Mouse (Mus musculus): ENCODE results near the gene Tpr. TPM values are rescaled to one million over a fixed set of nuclear protein-coding genes. Genes with fewer than 3 reads are reported as not detected.
A peak's percentile ranks its signal among the peaks of the same experiment; 100 is the strongest.

The Tpr gene
- polyA plus RNA-seq, 1 experiment from 2014 or later, result 338 TPM

DNA sequence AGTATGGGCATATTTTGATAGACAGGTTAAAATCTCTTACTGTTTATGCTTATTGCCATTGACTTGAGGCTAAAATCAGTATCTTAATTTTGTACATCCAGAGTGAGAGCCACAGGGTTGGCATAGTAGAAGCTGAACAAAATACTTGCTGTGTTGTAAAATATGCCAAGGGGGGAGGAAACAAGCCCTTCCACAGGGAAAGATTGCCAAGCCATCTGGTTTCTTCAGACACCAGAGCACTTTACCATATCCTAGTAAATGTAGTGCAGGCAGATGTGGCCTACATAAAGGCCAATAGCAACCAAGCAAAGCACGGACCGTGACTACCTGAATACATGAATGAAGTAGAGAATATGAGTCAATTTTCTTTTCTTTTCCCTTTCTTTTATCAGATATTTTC lies 96.5 kb downstream of the Tpr start:
- 100% methylated on average over 2 of the region's 2 CpGs for WGBS (ENCODE audit: missing documents)
- Histone ChIP-seq H3K4me3 (ENCODE audit: inconsistent target) (no peak overlapping the region), H3K36me3 (ENCODE audit: inconsistent target) (no peaks in the 10 kb centered on the region), H3K27ac (no peak overlapping the region), H3K79me2 (ENCODE audit: inconsistent target) (no peaks in the 10 kb centered on the region)

DNA sequence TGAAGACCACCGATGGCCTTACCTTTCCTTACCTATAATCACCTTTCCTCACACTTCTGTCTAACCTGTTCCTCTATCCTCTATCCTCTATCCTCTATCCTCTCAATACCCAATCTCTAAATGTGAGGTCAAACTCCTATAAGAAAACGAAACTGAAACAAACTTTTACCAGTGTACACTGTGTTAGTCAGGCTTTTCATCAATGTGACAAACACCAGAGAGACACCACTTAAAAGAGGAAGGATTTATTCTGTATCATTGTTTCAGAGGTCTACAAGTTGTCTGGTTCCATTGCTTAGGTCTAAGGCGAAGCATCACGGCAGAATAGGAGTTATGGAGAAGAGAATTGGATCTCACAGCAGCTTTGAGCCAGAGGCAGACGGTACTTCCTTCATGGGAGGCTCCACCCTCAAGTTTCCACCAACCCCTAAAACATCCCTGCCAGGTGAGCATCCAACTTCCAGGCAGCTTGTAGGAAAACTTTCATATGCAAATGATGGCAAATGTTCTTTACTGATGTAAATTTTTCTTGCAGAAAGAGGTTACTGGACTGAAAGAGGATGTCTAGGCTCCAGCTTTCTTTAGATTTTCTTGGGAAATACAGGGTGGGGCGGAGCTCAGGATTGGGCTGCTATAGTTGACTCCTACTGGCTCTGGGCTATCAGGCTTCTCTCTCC lies 104.1 kb downstream of the Tpr start:
- Histone ChIP-seq H3K4me3 (ENCODE audit: inconsistent target) (peak overlapping the region; percentile 15; the same call in 1 of the 2 replicates), H3K79me2 (ENCODE audit: inconsistent target) (no peaks in the 10 kb centered on the region), H3K36me3 (ENCODE audit: inconsistent target) (no peaks in the 10 kb centered on the region), H3K27ac (no peak overlapping the region)
- WGBS (ENCODE audit: missing documents), result 66% methylated on average over 6 of the region's 6 CpGs

DNA sequence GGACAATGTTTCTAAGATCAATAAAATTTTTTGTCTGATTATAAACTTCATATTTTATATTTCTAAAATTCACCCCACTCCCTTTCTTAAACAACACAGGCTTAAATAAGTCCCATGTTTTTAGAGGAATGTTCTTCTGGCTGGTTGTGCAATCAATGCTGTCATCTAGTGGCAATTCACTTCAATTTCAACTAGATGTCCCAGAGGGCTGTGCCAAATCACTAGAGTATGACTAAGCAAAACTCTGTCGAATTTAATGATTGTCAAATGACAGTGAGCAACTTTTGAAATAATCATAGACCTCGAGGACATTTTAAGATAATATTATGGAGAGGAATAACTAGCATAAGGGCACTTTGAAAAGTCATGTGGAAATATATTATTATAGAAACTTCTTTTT lies 105.1 kb downstream of the Tpr start:
- Histone ChIP-seq H3K27ac (no peak overlapping the region), H3K36me3 (ENCODE audit: inconsistent target) (no peaks in the 10 kb centered on the region), H3K79me2 (ENCODE audit: inconsistent target) (no peaks in the 10 kb centered on the region), H3K4me3 (ENCODE audit: inconsistent target) (no peak overlapping the region)
- WGBS (ENCODE audit: missing documents), result 17% methylated on average over 2 of the region's 2 CpGs

DNA sequence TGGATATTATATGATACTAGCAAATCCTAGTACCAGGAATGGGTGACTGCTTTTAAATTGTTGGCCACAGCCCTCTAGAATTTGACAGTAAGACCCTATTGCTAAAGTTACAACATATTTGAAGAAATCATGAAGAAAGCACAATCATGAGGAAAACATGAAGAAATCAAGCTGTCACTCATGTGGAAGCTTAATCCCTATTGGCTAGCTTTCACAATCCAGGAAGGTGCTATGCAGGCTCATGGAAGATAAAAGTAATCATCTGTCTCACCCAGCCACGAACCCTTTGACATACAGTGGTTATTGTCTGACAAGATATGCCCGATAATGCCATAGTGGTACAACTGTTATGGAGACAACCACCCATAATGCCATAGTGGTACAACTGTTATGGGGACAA lies 105.5 kb downstream of the Tpr start:
- Histone ChIP-seq H3K36me3 (ENCODE audit: inconsistent target) (no peaks in the 10 kb centered on the region), H3K4me3 (ENCODE audit: inconsistent target) (no peak overlapping the region), H3K79me2 (ENCODE audit: inconsistent target) (no peaks in the 10 kb centered on the region), H3K27ac (no peak overlapping the region)
- 96% methylated on average over 2 of the region's 2 CpGs for WGBS (ENCODE audit: missing documents)

Other genes starting within 250 kb of the Tpr start
- not detected in 3 replicates for gene Pdc, start 73.4 kb upstream of the Tpr start, polyA plus RNA-seq (2018)
- 37.2 to 54.8 TPM (median 37.4 TPM) in 3 replicates for gene Odr4, start 242 bp downstream of the Tpr start, polyA plus RNA-seq (2018)
- not detected in 3 replicates for gene Prg4, start 73.3 kb downstream of the Tpr start, polyA plus RNA-seq (2018)

All from macrophage (primary cell).